Mouse (Mus musculus): Measurements from ENCODE around the gene Zfp523. TPM values are rescaled to one million over a fixed set of nuclear protein-coding genes. Genes with fewer than 3 reads are reported as not detected.

Zfp523 gene
- 10 to 100 TPM; 29.2 to 32.8 TPM for total RNA-seq (2021)

DNA sequence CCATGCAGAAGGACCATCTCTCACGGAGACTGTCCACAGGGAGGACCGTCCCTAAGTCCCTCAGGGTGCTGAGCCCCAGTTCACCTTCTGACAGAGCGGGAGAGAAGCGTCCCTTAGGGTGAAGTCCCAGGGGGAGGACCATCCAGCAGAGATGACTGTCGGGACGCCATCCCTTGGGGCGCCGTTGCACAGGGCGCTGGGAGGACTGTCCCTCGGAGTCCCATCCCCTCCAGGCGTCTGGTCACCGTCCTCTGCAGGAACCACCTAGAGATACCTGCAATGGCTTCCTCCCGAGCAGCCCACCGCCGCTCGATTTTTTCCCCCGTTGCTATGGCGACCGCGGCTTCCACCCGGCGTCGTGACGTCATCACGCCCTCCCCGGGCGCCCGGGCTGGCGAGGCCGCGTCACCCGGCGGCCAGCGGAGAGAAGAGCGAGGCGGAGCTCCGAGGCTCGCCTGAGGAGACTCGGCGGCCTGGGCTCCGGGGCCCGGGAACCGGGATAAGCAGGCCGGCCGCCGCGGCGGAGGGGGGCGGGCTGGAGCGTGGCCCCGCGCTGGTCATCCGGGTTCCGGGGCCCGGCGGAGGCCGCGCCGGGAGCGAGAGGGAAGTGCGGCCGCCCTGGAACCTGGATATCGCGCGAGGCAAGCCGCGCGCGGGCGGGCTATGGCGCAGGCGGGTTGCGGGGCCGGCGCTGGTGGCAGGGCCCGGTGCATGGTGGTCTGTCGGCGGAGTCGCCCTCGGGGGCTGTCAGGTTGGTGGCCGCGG lies at the start of gene Zfp523:
Zfp523 (plus strand) TSS at position 355 of the 765 bp plus-strand sequence.
- DNase-seq = peak; percentile 93

DNA sequence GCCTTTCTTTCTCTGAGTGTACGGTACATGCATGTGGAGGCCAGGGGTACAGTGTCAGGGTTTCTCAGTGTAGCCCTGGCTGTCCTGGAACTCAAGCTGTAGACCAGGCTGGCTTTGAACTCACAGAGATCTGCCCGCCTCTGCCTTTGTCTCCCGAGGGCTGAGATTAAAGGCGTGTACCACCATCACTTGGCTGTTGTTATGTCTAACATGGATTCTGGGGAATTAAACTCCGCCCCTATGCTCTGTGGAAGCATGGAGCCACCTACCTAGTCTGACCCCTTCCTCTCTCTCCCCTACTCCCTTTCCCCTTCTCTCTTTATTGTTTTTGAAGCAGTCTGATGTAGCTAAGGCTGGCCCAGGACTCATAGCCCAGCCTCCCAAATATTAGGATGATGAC lies 47.1 kb upstream of the Zfp523 start:
- DNase-seq = no peak

DNA sequence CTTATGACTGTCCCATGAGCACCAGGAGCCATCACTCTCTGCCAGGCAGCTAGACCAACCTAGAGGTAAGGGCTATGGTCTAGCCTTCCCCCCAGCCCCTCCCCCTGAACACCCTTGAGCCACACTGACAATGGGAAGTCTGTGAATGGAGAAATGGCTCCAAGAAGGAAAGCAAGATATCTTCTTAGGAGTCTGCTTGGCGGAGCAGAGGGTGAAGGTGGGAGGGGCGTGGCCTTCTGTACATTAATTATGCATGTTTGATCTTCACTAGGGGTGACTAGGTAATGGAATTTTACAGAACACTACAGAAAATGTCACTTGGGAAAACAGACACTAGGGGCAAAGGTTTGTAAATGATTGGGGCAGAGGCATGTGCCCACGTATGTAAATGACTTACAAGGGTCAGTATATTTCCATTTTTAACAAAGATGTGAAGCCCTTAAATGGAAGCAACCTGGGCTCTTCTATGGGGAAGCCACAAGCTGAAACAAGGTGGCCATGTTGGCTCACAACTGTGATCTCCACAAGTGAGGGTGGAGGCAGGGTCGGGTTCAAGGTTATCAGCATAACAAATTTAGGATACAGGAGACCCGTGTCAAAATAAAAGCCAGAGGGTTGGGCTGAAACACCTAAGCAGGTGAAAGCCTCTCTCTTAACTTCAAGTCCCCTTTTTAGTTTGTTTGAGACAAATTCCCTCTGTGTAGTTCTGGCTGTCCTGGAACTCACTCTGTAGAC lies 46.4 kb upstream of the Zfp523 start:
- DNase-seq = no peak

GRCm38 (mm10) chr17:28131156-28131555 lies 45.8 kb upstream of the Zfp523 start:
- DNase-seq = no peak

- DNase-seq = peak; percentile 81
Measured at GRCm38 (mm10) chr17:28133193-28133592, 43.7 kb upstream of the Zfp523 start.

DNA sequence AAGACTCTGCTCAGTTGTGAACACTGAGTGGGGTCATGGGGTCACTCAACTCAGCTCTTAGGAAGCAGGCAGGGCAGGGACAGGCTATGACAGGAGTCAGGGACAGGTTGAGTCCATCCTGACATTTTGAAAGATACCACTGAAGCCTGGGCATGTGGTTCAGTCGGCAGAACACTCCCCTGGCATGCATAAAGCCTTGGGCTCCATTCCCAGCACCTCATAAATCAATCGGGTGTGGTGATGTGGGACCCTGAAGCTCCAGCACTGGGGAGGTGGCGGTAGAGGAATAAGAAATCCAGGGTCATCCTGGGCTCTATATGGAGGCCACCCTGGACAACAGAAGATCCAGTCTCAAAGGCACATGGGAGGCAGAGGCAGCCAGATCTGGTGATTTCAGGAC lies 41.4 kb upstream of the Zfp523 start:
- DNase-seq = no peak

DNA sequence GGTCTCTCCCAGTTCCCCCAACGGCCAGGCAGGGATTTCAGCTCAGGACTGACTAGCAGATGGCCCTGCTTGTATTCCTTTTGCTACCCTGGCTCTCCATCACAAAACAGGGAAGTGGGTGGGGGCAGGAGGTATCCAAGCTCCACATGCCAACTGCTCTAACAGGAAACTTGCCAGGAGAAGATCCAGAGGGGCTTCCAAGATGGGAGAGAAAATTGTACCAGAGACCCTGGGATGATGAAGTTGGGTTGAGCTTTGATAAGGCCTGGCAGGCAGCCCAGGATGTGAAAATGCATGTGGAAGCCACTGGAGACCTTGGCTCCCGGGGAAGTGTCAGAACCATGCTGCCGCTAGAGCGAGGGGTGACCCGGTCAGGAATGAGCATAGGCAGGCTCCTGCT lies 40.7 kb upstream of the Zfp523 start:
- peak; percentile 47 for DNase-seq

- DNase-seq = no peak
Measured at GRCm38 (mm10) chr17:28138013-28138412, 38.9 kb upstream of the Zfp523 start.

DNA sequence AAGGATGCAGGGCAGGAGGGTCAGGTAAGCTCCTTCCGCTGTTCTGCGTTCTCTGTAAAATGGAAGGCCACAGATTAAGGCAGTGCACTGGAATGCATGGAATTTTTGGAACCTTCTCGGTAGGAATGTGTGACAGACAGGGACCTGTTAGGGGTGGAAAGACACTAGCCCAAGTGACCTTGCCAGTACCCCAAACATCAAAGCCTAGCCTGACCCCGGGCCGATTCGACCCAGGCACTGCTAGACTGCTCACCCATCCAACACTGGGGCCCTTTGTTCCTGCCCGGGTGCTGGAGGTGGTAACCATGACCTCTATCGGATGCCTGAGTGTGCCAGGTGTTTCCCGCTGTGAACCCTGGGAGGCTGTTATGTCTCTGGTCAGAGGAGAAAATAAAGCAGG lies 38.2 kb upstream of the Zfp523 start:
- no peak for DNase-seq

DNA sequence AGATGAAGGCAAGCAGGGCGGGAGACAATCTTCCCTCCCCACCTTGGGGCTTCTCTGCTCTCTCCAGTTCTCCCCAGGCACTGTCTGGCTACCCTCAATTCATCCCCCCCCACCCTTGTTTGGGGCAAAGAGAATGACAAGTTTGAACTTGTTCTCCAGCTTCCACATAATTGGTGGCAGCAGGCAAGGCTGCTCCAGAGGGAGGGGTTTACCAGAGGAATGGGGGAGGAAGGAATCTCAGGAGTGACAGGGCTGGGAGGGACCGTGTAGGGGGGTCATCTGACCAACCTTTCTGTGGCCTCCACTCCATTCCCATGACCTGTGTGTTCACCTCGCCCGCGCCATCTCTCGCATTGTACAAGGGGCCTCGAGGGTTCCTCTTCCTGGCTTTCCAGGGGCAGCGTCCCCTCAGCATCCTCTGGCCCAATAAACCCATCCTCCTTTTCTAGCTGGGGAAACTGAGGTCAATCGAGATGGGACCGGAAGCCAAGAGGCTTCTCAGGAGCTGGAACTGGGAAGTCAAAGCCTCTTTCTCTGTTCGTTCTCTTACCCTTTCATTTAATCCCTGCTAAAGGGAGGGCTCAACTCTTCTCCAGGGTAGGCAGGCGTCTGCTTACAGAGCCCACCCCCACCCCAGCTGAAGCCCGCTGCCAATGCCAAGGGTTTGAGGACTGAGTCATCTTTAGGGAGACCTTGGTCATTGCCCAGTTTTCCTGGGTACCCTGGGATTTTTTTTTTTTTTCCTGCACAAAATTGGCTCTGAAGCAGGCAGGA lies 36.3 kb upstream of the Zfp523 start:
- DNase-seq = no peak

GRCm38 (mm10) chr17:28141205-28141650 lies 35.7 kb upstream of the Zfp523 start:
- DNase-seq = peak; percentile 4

DNA sequence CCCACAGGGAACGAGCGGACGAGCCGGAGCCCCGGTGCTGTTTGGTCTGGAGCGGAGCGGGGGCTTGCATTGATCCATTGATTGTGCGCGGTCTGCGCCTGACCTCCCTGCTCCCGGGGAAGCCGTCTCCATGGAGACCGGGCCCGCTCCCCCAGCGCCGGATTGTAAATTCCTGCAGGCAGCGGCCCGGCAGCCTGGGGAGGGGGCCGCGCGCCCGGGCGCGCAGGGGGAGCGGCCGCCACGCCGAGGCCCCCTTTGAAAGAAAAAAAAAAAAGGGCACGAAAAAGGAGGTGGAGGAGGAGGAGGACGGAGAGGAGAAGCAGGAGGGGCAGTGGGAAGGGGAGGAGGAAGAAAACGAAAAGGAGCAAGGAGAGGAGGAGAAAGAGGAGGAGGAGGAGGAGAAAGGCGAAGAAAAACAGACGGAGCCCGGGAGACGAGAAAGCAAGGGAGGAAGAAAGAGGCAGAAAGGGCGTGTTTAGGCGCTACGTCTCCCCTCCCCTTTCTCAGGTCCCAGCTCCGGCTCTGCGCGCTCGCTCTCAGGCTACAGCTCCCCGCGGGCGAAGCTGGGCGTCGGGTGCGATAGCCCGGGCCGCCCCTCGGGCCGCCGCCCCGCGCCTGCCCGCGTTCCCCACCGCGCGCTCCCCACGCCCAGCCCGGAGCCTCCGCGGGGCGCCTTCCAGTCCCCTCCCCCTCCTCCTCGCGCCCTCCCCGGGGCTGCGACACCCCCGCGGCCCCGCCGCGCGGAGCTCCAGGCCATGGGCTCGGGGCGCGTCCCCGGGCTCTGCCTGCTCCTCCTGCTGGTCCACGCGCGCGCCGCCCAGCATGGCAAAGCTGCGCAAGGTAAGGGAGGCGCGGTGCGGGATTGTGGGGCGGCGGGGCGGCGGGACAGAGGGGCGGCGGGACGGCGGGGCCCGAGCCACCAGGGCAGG lies 34.9 kb upstream of the Zfp523 start, which contains the start of gene Scube3:
Scube3 (plus strand) TSS at position 371 of the 929 bp plus-strand sequence.
- peak; percentile 13 for DNase-seq

- no peak for DNase-seq
Measured at GRCm38 (mm10) chr17:28142700-28143610, 34.0 kb upstream of the Zfp523 start.

DNA sequence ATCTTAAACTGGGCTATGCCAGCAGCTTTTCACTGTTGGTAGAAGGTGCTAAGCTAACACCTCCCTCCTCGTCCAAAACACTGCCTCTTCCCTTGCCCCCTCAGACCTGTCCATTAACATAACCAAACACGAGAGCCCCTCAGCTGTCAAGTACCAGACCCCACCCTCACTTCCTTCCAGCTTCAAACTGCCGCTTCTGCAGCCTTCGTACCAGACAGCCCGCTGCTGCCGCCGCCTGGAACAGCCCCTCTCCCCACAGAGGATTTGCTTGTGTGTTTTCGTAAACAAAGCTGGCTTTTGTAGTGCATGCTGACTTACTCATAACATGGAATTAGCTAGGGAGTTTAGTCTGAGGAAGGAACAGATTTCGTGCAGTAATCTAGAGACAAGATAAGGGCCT lies 33.2 kb upstream of the Zfp523 start:
- DNase-seq = no peak

GRCm38 (mm10) chr17:28144241-28144640 lies 32.7 kb upstream of the Zfp523 start:
- no peak for DNase-seq

DNA sequence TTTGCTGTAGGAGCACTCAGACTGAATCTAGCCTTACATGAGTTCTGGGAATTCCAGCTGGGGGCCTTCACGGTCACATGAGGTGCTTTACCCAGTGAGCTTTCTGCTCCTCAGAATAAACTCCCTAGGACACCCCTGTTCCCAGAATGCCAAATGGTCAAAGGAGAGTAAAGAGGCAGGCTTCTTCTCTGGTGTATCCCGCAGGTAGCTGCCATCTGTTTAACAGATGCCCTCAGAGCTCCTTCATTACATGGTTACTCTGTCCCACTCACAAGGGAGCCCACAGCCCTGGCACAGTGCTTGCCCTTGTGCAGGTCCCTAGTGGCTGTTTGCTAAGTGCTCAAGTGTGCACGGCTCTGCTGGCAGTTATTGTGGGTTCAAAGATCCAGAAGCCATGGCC lies 28.6 kb upstream of the Zfp523 start:
- DNase-seq = no peak

DNA sequence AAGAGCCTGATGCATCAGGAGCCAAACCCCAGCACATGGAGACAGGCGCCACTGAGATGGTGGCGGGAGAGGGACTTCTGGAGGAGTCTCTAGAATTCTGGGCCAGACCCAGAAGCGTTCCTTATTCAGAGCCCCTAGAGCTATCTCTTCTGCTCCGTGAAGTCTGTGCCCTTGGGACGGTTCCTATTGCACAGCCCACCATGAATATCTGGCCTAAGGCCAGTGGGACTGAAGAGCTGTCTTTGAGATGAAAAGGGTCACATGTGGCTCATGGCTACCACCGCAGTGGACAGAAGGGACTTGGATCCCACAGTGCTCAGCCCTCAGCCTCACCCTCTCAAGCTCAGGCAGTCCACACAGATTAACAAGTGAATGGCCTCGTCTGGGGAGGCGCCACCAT lies 27.2 kb upstream of the Zfp523 start:
- DNase-seq = no peak

DNA sequence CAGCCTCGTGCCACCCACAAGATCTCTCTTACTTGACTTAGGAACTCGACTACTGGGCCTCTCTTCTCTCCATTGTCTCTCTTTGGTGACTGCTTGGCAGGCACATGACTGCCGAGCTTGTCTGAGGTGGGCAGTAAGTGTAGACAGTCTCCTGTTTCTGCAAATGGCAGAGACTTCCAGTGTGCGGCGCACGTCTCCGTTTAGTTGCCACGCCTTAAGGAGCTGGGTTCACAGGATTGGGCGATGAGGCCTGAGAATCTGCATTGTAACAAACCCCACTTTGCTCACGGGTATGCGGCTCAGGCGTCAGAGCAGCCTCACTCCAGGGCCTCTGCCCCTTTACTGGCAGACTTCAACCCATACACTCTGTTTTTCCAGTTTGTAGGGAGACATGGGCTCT lies 26.5 kb upstream of the Zfp523 start:
- DNase-seq = no peak

DNA sequence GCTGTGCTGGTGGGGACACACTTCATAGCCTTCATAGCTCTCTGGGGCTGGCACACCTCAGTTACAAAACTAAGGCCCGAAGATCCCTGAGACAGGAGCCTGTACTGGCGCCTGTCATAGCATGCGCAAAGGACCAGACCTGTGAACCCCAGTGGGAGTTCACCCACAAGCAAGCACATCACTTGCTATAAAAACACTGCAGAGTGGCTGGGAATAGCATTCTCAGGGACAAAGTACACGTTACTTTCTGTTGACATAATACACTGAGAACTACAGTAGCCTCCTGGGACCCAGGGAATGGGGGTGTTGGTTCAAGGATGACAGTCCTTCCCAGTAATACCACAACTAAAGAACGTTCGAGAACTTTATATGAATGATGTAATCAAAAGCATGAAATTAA lies 23.8 kb upstream of the Zfp523 start:
- DNase-seq = no peak

- DNase-seq = no peak
Measured at GRCm38 (mm10) chr17:28154970-28155369, 22.0 kb upstream of the Zfp523 start.

GRCm38 (mm10) chr17:28160361-28160760 lies 16.6 kb upstream of the Zfp523 start:
- no peak for DNase-seq
